Mouse (Mus musculus): ENCODE measurements around the gene Scyl2.

DNA sequence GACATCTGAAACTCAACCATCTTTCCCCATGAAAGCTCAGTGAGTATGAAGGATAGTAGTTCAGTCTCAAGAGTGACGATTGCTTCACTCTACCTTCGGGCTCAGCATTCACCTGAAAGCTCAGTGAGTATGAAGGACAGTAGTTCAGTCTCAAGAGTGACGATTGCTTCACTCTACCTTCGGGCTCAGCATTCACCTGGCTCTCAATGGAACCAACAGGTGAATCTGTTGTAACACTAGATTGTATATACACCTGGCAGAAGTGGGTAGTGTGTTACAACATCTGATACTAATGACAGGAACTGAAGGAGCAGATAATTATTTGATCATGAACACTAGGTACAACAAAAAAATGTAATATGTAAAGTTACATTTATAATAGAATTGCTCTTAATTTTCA is 4.4 kb downstream of the Scyl2 start:
- TF ChIP-seq CTCF (conservative IDR thresholded peaks at IDR 0.05; ENCODE audit: insufficient read depth, insufficient read length, low read depth, low read length) (no peak), POLR2A (IDR thresholded peaks at IDR 0.05; ENCODE audit: low read depth, low read length) (no peak)

Measured in kidney, adult 2 months (tissue).